Mouse (Mus musculus): ENCODE data around the gene Sprr2d. TPM values are rescaled to one million over a fixed set of nuclear protein-coding genes. Genes with fewer than 3 reads are reported as not detected.
A peak's percentile ranks its signal among the peaks of the same experiment; 100 is the strongest.

Sprr2d gene
- polyA plus RNA-seq (2015; fragmentation: Nextera tagmentation; extraction: Ambion mirVana), result not detected in 2 replicates

DNA sequence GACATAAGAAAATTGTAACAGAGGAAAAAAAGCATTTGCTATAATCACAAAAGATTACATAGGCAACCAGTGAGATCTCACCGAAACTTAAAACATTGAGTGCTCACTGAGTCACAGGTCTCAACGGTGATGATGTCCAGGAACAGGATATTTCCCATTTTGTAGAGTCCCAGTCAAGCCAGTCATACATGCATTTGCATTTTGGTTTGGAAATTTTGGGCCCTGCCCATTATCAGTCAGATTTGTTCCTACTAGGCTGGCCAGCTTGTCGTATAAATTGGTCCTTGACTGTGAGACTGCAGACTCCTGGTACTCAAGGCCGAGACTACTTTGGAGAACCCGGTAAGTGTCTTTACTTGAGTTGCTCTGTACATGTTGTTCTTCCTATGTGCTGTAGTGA lies at the start of gene Sprr2d:
Sprr2d (plus strand) TSS at position 301 of the 400 bp plus-strand sequence.
- no peak for ATAC-seq (replicated peaks; ENCODE audit: low FRiP score)
- Histone ChIP-seq H3K4me1 (no peaks in the 10 kb centered on the region), H3K27ac (no peak within 1 kb of the TSS), H3K9me3 (replicated peaks) (no peaks in the 10 kb centered on the region), H3K4me2 (no peak within 1 kb of the TSS), H3K36me3 (no peaks in the 10 kb centered on the region), H3K27me3 (no peaks in the 10 kb centered on the region), H3K4me3 (replicated peaks) (no peak within 1 kb of the TSS), H3K9ac (no peak within 1 kb of the TSS)
- WGBS, result 93% methylated on average over 5 of the region's 5 CpGs

DNA sequence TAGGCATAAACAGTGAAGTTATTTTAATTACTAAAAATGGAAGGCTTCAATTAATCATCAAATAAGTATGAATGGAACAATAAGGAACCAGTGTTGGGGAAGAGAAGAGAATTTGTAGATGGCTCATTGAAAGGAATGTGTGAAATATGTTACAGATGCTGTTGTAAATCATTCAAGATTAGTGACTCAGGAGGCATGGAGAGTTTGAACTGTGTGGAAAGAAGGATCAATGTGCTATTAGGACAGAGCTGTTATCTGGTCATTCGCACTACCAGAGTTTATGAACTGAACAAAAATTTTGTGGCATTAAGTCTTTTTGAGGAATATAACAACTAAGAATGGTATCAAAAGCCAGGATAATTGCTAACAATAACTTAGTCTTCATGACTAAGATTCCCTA lies 31.5 kb upstream of the Sprr2d start:
- H3K27me3 ChIP-seq, result no peaks in the 10 kb centered on the region
- H3K4me2 ChIP-seq, result no peak overlapping the region
- no peaks in the 10 kb centered on the region for H3K36me3 ChIP-seq
- no peak for ATAC-seq (replicated peaks; ENCODE audit: low FRiP score)
- 76% methylated on average over 1 of the region's 1 CpGs for WGBS
- H3K9me3 ChIP-seq (replicated peaks), result no peaks in the 10 kb centered on the region
- no peak overlapping the region for H3K9ac ChIP-seq
- H3K4me3 ChIP-seq (replicated peaks), result no peak overlapping the region
- no peak overlapping the region for H3K27ac ChIP-seq
- no peaks in the 10 kb centered on the region for H3K4me1 ChIP-seq

DNA sequence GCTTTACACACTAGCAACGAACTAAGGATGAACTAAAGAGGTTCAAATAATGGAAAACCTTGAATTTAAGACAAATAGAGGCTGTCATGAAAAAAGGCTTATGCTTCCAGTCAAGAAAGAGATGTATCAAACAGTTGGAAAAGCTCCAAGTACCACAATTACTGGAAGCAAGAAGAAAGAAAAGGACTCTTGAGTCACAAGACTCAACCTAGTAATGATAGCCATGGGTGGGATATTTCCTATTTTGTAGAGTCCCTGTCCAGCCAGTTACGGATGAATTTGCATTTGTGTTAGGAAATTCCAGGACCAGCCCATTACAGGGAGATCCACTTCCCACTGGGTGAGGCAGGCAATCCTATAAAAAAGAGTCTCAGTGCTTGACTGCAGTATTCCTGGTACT lies 22.6 kb upstream of the Sprr2d start, which contains the start of gene Sprr2b:
Sprr2b (plus strand) TSS at position 301 of the 400 bp plus-strand sequence.
- WGBS, result 80% methylated on average over 2 of the region's 2 CpGs
- no peaks in the 10 kb centered on the region for H3K9me3 ChIP-seq (replicated peaks)
- H3K27me3 ChIP-seq, result no peaks in the 10 kb centered on the region
- no peak within 1 kb of the TSS for H3K4me2 ChIP-seq
- no peaks in the 10 kb centered on the region for H3K36me3 ChIP-seq
- H3K4me3 ChIP-seq (replicated peaks), result no peak within 1 kb of the TSS
- no peak within 1 kb of the TSS for H3K9ac ChIP-seq
- ATAC-seq (replicated peaks; ENCODE audit: low FRiP score), result no peak
- H3K27ac ChIP-seq, result no peak within 1 kb of the TSS
- H3K4me1 ChIP-seq, result no peaks in the 10 kb centered on the region

- Histone ChIP-seq H3K27ac (no peak overlapping the region), H3K27me3 (no peaks in the 10 kb centered on the region), H3K4me1 (no peaks in the 10 kb centered on the region), H3K9ac (no peak overlapping the region), H3K36me3 (no peaks in the 10 kb centered on the region), H3K4me3 (replicated peaks) (no peak overlapping the region), H3K9me3 (replicated peaks) (no peaks in the 10 kb centered on the region), H3K4me2 (no peak overlapping the region)
- ATAC-seq (replicated peaks; ENCODE audit: low FRiP score), result peak; percentile 91
- WGBS, result 39% methylated on average over 2 of the region's 2 CpGs
Observed at GRCm38 (mm10) chr3:92317384-92317783, 21.6 kb upstream of the Sprr2d start.

DNA sequence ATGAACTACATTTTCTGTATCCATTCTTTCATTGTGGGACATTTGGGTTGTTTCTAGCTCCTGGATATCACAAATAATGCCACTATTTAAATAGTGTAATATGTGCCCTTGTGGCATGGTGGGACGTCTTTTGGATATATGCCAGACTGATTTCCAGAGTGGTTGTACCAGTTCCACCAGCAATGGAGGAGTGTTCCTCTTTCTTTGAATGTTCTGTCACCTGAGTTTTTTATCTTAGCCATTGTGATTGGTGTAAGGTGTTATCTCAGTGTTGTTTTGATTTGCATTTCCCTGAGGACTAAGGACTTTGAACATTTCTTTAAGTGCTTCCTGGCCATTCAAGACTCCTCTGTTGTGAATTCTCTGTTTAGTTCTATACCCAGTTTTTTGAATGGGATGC lies 2.7 kb upstream of the Sprr2d start:
- WGBS, result 84% methylated on average over 1 of the region's 1 CpGs
- ATAC-seq (replicated peaks; ENCODE audit: low FRiP score), result no peak
- H3K4me3 ChIP-seq (replicated peaks), result no peak overlapping the region

GRCm38 (mm10) chr3:92351843-92352242 lies 12.9 kb downstream of the Sprr2d start, which contains the start of gene Sprr2e:
Gene Sprr2e, plus strand, starts transcription at chr3:92352143.
- no peak within 1 kb of the TSS for H3K27ac ChIP-seq
- H3K27me3 ChIP-seq, result no peaks in the 10 kb centered on the region
- H3K4me1 ChIP-seq, result no peaks in the 10 kb centered on the region
- WGBS, result 76% methylated on average over 2 of the region's 2 CpGs
- no peak within 1 kb of the TSS for H3K4me2 ChIP-seq
- H3K9ac ChIP-seq, result no peak within 1 kb of the TSS
- H3K9me3 ChIP-seq (replicated peaks), result no peaks in the 10 kb centered on the region
- no peaks in the 10 kb centered on the region for H3K36me3 ChIP-seq
- no peak for ATAC-seq (replicated peaks; ENCODE audit: low FRiP score)
- no peak within 1 kb of the TSS for H3K4me3 ChIP-seq (replicated peaks)

More for the DNA sequence above, 2.7 kb upstream of the Sprr2d start:
- Histone ChIP-seq H3K27me3 (no peaks in the 10 kb centered on the region), H3K9me3 (replicated peaks) (no peaks in the 10 kb centered on the region), H3K27ac (no peak overlapping the region), H3K9ac (no peak overlapping the region), H3K4me2 (no peak overlapping the region), H3K4me1 (no peaks in the 10 kb centered on the region), H3K36me3 (no peaks in the 10 kb centered on the region)

DNA sequence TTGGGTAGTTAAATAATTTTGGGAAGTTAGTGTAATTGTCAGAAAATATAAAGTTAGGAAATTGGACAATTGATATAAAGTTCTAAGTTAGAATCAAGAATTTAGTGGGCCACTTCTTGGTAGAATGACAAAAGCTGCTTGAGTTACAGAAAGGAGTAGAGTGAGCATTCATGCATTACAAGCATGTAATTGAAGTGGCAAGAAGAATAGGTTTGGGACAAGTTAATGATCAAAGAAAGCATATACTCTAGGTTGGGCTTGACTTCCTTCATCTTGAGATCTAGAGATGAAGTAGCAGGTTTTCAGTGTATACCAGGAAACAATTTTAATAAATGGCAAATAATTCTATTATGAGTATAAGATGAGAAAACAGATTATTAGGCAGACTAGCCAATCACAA lies 22.7 kb downstream of the Sprr2d start:
- ATAC-seq (replicated peaks; ENCODE audit: low FRiP score), result peak; percentile 90

DNA sequence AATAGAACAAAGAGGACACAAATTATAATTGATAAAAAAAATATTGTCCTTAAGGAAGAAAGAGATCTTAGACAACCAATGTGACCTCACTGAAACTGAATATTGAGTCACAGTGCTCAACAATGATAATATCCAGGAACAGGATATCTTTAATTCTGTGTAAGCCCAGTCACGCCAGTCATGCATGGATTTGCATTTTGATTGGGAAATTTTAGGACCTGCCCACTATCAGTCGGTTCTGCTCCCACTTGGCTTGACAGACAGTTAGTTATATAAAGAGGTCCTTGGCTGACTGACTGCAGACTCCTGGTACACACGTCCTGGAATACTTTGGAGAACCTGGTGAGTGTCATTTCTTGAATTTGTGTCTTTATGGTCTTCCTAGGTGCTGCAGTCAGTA lies 25.9 kb downstream of the Sprr2d start, which contains the start of gene Sprr2f:
Sprr2f (plus strand) TSS at position 301 of the 400 bp plus-strand sequence.
- Histone ChIP-seq H3K9ac (no peak within 1 kb of the TSS), H3K36me3 (no peaks in the 10 kb centered on the region), H3K4me1 (no peaks in the 10 kb centered on the region), H3K27me3 (no peaks in the 10 kb centered on the region), H3K4me3 (replicated peaks) (no peak within 1 kb of the TSS), H3K9me3 (replicated peaks) (no peaks in the 10 kb centered on the region), H3K4me2 (no peak within 1 kb of the TSS), H3K27ac (no peak within 1 kb of the TSS)
- WGBS, result 62% methylated on average over 3 of the region's 3 CpGs
- no peak for ATAC-seq (replicated peaks; ENCODE audit: low FRiP score)

More for the DNA sequence above, 22.7 kb downstream of the Sprr2d start:
- H3K9ac ChIP-seq, result no peak overlapping the region
- no peak overlapping the region for H3K4me3 ChIP-seq (replicated peaks)
- peaks cover 6% of the 10 kb centered on the region; the same call in 1 of the 2 replicates for H3K9me3 ChIP-seq (replicated peaks)
- H3K4me2 ChIP-seq, result no peak overlapping the region
- no peaks in the 10 kb centered on the region for H3K4me1 ChIP-seq
- no peak overlapping the region for H3K27ac ChIP-seq
- no peaks in the 10 kb centered on the region for H3K36me3 ChIP-seq
- H3K27me3 ChIP-seq, result no peaks in the 10 kb centered on the region

- no peaks in the 10 kb centered on the region for H3K4me1 ChIP-seq
- no peak overlapping the region for H3K27ac ChIP-seq
- no peaks in the 10 kb centered on the region for H3K27me3 ChIP-seq
- H3K4me2 ChIP-seq, result no peak overlapping the region
- no peaks in the 10 kb centered on the region for H3K36me3 ChIP-seq
- no peak overlapping the region for H3K9ac ChIP-seq
- 80% methylated on average over 2 of the region's 2 CpGs for WGBS
- no peaks in the 10 kb centered on the region for H3K9me3 ChIP-seq (replicated peaks)
- no peak for ATAC-seq (replicated peaks; ENCODE audit: low FRiP score)
- H3K4me3 ChIP-seq (replicated peaks), result no peak overlapping the region
Observed at GRCm38 (mm10) chr3:92373613-92374012, 34.7 kb downstream of the Sprr2d start.

GRCm38 (mm10) chr3:92385385-92385784 lies 46.4 kb downstream of the Sprr2d start, which contains the start of gene Sprr2h:
Gene Sprr2h, plus strand, starts transcription at chr3:92385685.
- WGBS, result 86% methylated on average over 1 of the region's 1 CpGs
- Histone ChIP-seq H3K9me3 (replicated peaks) (no peaks in the 10 kb centered on the region), H3K4me2 (no peak within 1 kb of the TSS), H3K27ac (no peak within 1 kb of the TSS), H3K36me3 (no peaks in the 10 kb centered on the region), H3K9ac (no peak within 1 kb of the TSS), H3K27me3 (no peaks in the 10 kb centered on the region), H3K4me3 (replicated peaks) (no peak within 1 kb of the TSS), H3K4me1 (no peaks in the 10 kb centered on the region)
- ATAC-seq (replicated peaks; ENCODE audit: low FRiP score), result no peak

Other genes starting within 250 kb of the Sprr2d start
- gene Prr9, start 215.2 kb upstream of the Sprr2d start, polyA plus RNA-seq (2015; fragmentation: Nextera tagmentation; extraction: Ambion mirVana), result not detected in 2 replicates
- gene Lelp1, start 196.4 kb upstream of the Sprr2d start, polyA plus RNA-seq (2015; fragmentation: Nextera tagmentation; extraction: Ambion mirVana), result not detected in 2 replicates
- gene Sprr2a1, start 123.3 kb upstream of the Sprr2d start, polyA plus RNA-seq (2015; fragmentation: Nextera tagmentation; extraction: Ambion mirVana), result not detected in 2 replicates
- 2.6 and 6.3 TPM in 2 replicates for gene Sprr2a2, start 123.2 kb upstream of the Sprr2d start, polyA plus RNA-seq (2015; fragmentation: Nextera tagmentation; extraction: Ambion mirVana)
- 1.0 TPM in 1 of 2 replicates, not detected in the other for gene Sprr2a3, start 53.7 kb upstream of the Sprr2d start, polyA plus RNA-seq (2015; fragmentation: Nextera tagmentation; extraction: Ambion mirVana)
- not detected in 2 replicates for gene Sprr2b, start 22.5 kb upstream of the Sprr2d start, polyA plus RNA-seq (2015; fragmentation: Nextera tagmentation; extraction: Ambion mirVana)
- not detected in 2 replicates for gene Sprr2e, start 13.0 kb downstream of the Sprr2d start, polyA plus RNA-seq (2015; fragmentation: Nextera tagmentation; extraction: Ambion mirVana)
- gene Sprr2f, start 26.0 kb downstream of the Sprr2d start, polyA plus RNA-seq (2015; fragmentation: Nextera tagmentation; extraction: Ambion mirVana), result 13.1 and 30.3 TPM in 2 replicates
- gene Sprr2h, start 46.5 kb downstream of the Sprr2d start, polyA plus RNA-seq (2015; fragmentation: Nextera tagmentation; extraction: Ambion mirVana), result not detected in 2 replicates
- not detected in 2 replicates for gene Sprr2i, start 68.9 kb downstream of the Sprr2d start, polyA plus RNA-seq (2015; fragmentation: Nextera tagmentation; extraction: Ambion mirVana)
- not detected in 2 replicates for gene Sprr2j-ps, start 78.9 kb downstream of the Sprr2d start, polyA plus RNA-seq (2015; fragmentation: Nextera tagmentation; extraction: Ambion mirVana)
- 7.8 and 12.5 TPM in 2 replicates for gene Gm9774, start 90.3 kb downstream of the Sprr2d start, polyA plus RNA-seq (2015; fragmentation: Nextera tagmentation; extraction: Ambion mirVana)
- not detected in 2 replicates for gene Sprr2k, start 93.4 kb downstream of the Sprr2d start, polyA plus RNA-seq (2015; fragmentation: Nextera tagmentation; extraction: Ambion mirVana)
- gene Sprr1b, start 99.6 kb downstream of the Sprr2d start, polyA plus RNA-seq (2015; fragmentation: Nextera tagmentation; extraction: Ambion mirVana), result 0.41 and 0.83 TPM in 2 replicates
- 0.18 TPM in 1 of 2 replicates, not detected in the other for gene Sprr3, start 119.6 kb downstream of the Sprr2d start, polyA plus RNA-seq (2015; fragmentation: Nextera tagmentation; extraction: Ambion mirVana)
- 15.2 and 17.5 TPM in 2 replicates for gene Sprr1a, start 146.8 kb downstream of the Sprr2d start, polyA plus RNA-seq (2015; fragmentation: Nextera tagmentation; extraction: Ambion mirVana)
- gene Sprr4, start 161.4 kb downstream of the Sprr2d start, polyA plus RNA-seq (2015; fragmentation: Nextera tagmentation; extraction: Ambion mirVana), result not detected in 2 replicates
- gene 2310046K23Rik, start 195.4 kb downstream of the Sprr2d start, polyA plus RNA-seq (2015; fragmentation: Nextera tagmentation; extraction: Ambion mirVana), result not detected in 2 replicates
- gene Ivl, start 234.6 kb downstream of the Sprr2d start, polyA plus RNA-seq (2015; fragmentation: Nextera tagmentation; extraction: Ambion mirVana), result 0.22 and 0.61 TPM in 2 replicates
- gene Smcp, start 249.9 kb downstream of the Sprr2d start, polyA plus RNA-seq (2015; fragmentation: Nextera tagmentation; extraction: Ambion mirVana), result not detected in 2 replicates